Mouse (Mus musculus) heart, adult 2 months (tissue): Measurements from ENCODE around the gene Usp13.

Experiments used
- CTCF ChIP-seq: fragments of 200-600 bp; IDR thresholded peaks from 2 replicates; pipeline ENCODE4 v1.8.1; 2022; ENCODE audit warnings: antibody characterized with exemption, mild to moderate bottlenecking, moderate library complexity
- POLR2A ChIP-seq: fragments of 200-500 bp; IDR thresholded peaks from 2 replicates; pipeline ENCODE4 v1.6.1; 2011; ENCODE audit warnings: mild to moderate bottlenecking, low read depth, low read length, control low read depth; ENCODE audit not compliant: insufficient read depth

DNA sequence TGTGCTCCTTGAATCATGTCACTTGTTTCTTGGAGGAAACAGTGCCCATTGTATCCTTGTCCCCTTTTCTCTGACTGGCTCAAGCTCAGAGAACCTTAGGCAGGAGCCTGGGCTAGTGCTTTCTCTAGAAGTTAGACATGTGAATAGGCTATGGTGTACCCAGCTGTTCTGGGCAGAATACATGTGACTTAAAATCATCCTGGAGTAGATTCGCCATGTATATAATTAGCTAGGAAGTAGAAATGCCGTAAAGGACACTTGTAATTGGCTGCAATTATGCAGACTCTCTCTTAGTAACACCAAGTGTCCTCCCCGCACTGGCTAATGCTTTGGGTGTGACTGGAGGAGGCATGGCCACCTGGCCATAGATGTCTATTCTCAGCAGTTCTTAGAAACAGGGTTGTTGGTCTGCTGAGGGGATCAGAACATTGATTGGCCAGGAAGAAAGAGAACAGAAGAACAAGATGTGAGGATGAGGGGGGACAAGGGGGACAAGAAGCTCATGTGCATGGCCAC lies 8.7 kb downstream of the Usp13 start:
- TF ChIP-seq POLR2A (no peak), CTCF (no peak)
